ENCODE assay signal across 21 mouse cellular contexts in genomic region chr8:110779924-110780718, GRCm38 (mm10). TPM values are rescaled to one million over a fixed set of nuclear protein-coding genes. Genes with fewer than 3 reads are reported as not detected.
DNase-seq lines count a peak whose midpoint lies in the region; ATAC-seq and TF ChIP-seq lines count a peak whose summit lies in the region.
"Had no signal": no experiment of that assay in that cellular context is flagged by ENCODE, and none has a peak within 500 bp of the region (broad histone marks: within the 10 kb centered on the region; RNA-seq: fewer than 3 reads in every experiment).

No protein-coding gene starts in this region.

- no peak overlapping the region for H3K9ac ChIP-seq in intestine, embryonic 16.5 days (ENCODE audit: low read depth, low read length)
- no peak overlapping the region for H3K9ac ChIP-seq in intestine, embryonic 15.5 days
- no peak overlapping the region for H3K9ac ChIP-seq in liver, embryonic 12.5 days
- H3K9ac ChIP-seq: heart, embryonic 12.5 days; limb, embryonic 13.5 days; liver, postnatal 0 days had no signal

- H3K9me3 ChIP-seq in intestine, embryonic 16.5 days (ENCODE audit: control insufficient read depth, low read length) = no peaks in the 10 kb centered on the region
- H3K9me3 ChIP-seq in intestine, embryonic 15.5 days = no peaks in the 10 kb centered on the region
- H3K9me3 ChIP-seq in liver, embryonic 12.5 days (replicated peaks) = no peaks in the 10 kb centered on the region
- H3K9me3 ChIP-seq: heart, embryonic 12.5 days had no signal

- no peak overlapping the region for H3K27ac ChIP-seq in intestine, embryonic 16.5 days (ENCODE audit: low read length)
- no peak overlapping the region for H3K27ac ChIP-seq in intestine, embryonic 15.5 days
- no peak overlapping the region for H3K27ac ChIP-seq in liver, embryonic 12.5 days
- H3K27ac ChIP-seq: hindbrain, embryonic 10.5 days; layer of hippocampus, adult 2 months; left cerebral cortex, adult 2 months; limb, embryonic 13.5 days had no signal

- CTCF ChIA-PET in Patski (lab: Charles Lee) = interaction anchor here (0.8 to 1.9 kb wide), 2 partner anchors 16 to 30 kb away, joined by 3 to 5 read pairs; no protein-coding TSS in a partner anchor

- POLR2A ChIA-PET in Patski (lab: Charles Lee) = interaction anchor here (1.0 to 1.4 kb wide), 3 partner anchors 9 to 25 kb away, joined by 3 to 7 read pairs (median 3); partner anchors contain the start of gene Il34

- in situ Hi-C loops in Patski (cut with MboI; ENCODE audit: low pct_unique_long_range_greater_than_20kb) = loop anchor here (25.0 kb wide), 1 partner anchor 957 kb away; the partner anchor contains the start of gene Bcar1

- no peak for TF ChIP-seq CTCF in Patski (IDR thresholded peaks at IDR 0.05)

- no peaks in the 10 kb centered on the region for H3K4me1 ChIP-seq in intestine, embryonic 16.5 days (ENCODE audit: control insufficient read depth, insufficient read depth, low read length)
- H3K4me1 ChIP-seq in intestine, embryonic 15.5 days (replicated peaks) = no peaks in the 10 kb centered on the region
- H3K4me1 ChIP-seq in liver, embryonic 12.5 days = no peaks in the 10 kb centered on the region
- H3K4me1 ChIP-seq: heart, embryonic 12.5 days; hindbrain, embryonic 10.5 days; limb, embryonic 13.5 days had no signal

- no peaks in the 10 kb centered on the region for H3K36me3 ChIP-seq in intestine, embryonic 16.5 days (ENCODE audit: control insufficient read depth, insufficient read depth, low read length)
- H3K36me3 ChIP-seq in intestine, embryonic 15.5 days = no peaks in the 10 kb centered on the region
- H3K36me3 ChIP-seq in liver, embryonic 12.5 days = no peaks in the 10 kb centered on the region
- H3K36me3 ChIP-seq: heart, embryonic 12.5 days; hindbrain, embryonic 10.5 days; limb, embryonic 13.5 days had no signal

- no peak overlapping the region for H3K4me3 ChIP-seq in intestine, embryonic 16.5 days (ENCODE audit: low read length)
- H3K4me3 ChIP-seq in intestine, embryonic 15.5 days (replicated peaks) = no peak overlapping the region
- H3K4me3 ChIP-seq in liver, embryonic 12.5 days = no peak overlapping the region
- H3K4me3 ChIP-seq: heart, embryonic 12.5 days; hindbrain, embryonic 10.5 days; layer of hippocampus, adult 2 months; left cerebral cortex, adult 2 months; limb, embryonic 13.5 days had no signal

- no peaks in the 10 kb centered on the region for H3K27me3 ChIP-seq in intestine, embryonic 16.5 days (replicated peaks; ENCODE audit: control insufficient read depth, insufficient read depth, low read length)
- H3K27me3 ChIP-seq in intestine, embryonic 15.5 days (replicated peaks) = no peaks in the 10 kb centered on the region
- H3K27me3 ChIP-seq in Patski = no peaks in the 10 kb centered on the region
- H3K27me3 ChIP-seq in liver, embryonic 12.5 days (replicated peaks) = no peaks in the 10 kb centered on the region
- H3K27me3 ChIP-seq: heart, embryonic 12.5 days; limb, embryonic 13.5 days had no signal

- ATAC-seq in intestine, embryonic 16.5 days = 0 out of 2 replicates have a peak, but pooled peaks have one; percentile 21
- ATAC-seq in intestine, embryonic 15.5 days = no peak
- peak; percentile 74 for ATAC-seq in Patski
- ATAC-seq in liver, embryonic 12.5 days = no peak
- ATAC-seq: forebrain, embryonic 16.5 days; liver, postnatal 0 days; midbrain, embryonic 16.5 days had no signal

- peak; percentile 22 for DNase-seq in lung, postnatal 10 days
- no peak for DNase-seq in lung, postnatal 36 days
- DNase-seq in Patski (ENCODE audit: low read depth, low spot score) = peak; percentile 38
- DNase-seq in embryo, embryonic 10 days (ENCODE audit: low spot score) = no peak
- DNase-seq: adrenal gland, adult 8-10 months; cerebellum, adult 8-10 months; gastrocnemius, postnatal 25 days; liver, postnatal 0 days; right cerebral cortex, postnatal 4 days; thymus, adult 2 months had no signal

- 69% methylated on average over 13 of the region's 13 CpGs for WGBS in intestine, embryonic 16.5 days
- 65% methylated on average over 13 of the region's 13 CpGs for WGBS in intestine, embryonic 15.5 days
- 64% methylated on average over 13 of the region's 13 CpGs for WGBS in liver, embryonic 12.5 days (ENCODE audit: insufficient replicate concordance)

- H3K4me2 ChIP-seq in intestine, embryonic 16.5 days (ENCODE audit: low read depth, low read length) = no peak overlapping the region
- no peak overlapping the region for H3K4me2 ChIP-seq in intestine, embryonic 15.5 days (replicated peaks)
- no peak overlapping the region for H3K4me2 ChIP-seq in liver, embryonic 12.5 days
- H3K4me2 ChIP-seq: heart, embryonic 12.5 days; limb, embryonic 13.5 days had no signal

RNA-seq across cellular contexts. Expression of gene Il34, which starts 25.6 kb away (rescaled TPM):
- 2.0 and 2.4 TPM in 2 replicates for polyA plus RNA-seq in intestine, embryonic 16.5 days (2015; fragmentation: Nextera tagmentation; extraction: Ambion mirVana)
- polyA plus RNA-seq in intestine, embryonic 15.5 days (2015; fragmentation: Nextera tagmentation; extraction: Ambion mirVana) = 1.1 and 2.6 TPM in 2 replicates
- 35.6 TPM for polyA plus RNA-seq in Patski (2021)
- not detected in 2 replicates for polyA plus RNA-seq in liver, embryonic 12.5 days (2016; fragmentation: Nextera tagmentation; extraction: Ambion mirVana)
- polyA plus RNA-seq: neural tube, embryonic 11.5 days had no signal

RNA-seq across cellular contexts. Expression of gene Mtss1l, which starts 58.8 kb away (rescaled TPM):
- polyA plus RNA-seq in intestine, embryonic 16.5 days (2015; fragmentation: Nextera tagmentation; extraction: Ambion mirVana) = 3.3 and 4.0 TPM in 2 replicates
- polyA plus RNA-seq in intestine, embryonic 15.5 days (2015; fragmentation: Nextera tagmentation; extraction: Ambion mirVana) = 8.0 and 9.6 TPM in 2 replicates
- 17.4 TPM for polyA plus RNA-seq in Patski (2021)
- 3.7 and 3.9 TPM in 2 replicates for polyA plus RNA-seq in liver, embryonic 12.5 days (2016; fragmentation: Nextera tagmentation; extraction: Ambion mirVana)

Comparison
In these comparisons a context has a peak if more than half of its experiments do, and no peak if none do; other contexts are left out.
1. ATAC-seq: peak in intestine, embryonic 16.5 days (single experiment) and Patski (single experiment); none in intestine, embryonic 15.5 days (single experiment) and liver, embryonic 12.5 days (single experiment).
2. DNase-seq: peak in lung, postnatal 10 days (single experiment) and Patski (single experiment); none in lung, postnatal 36 days (single experiment) and embryo, embryonic 10 days (single experiment).
3. RNA of gene Il34, which starts 25.6 kb away (polyA plus RNA-seq): 35.6 TPM in Patski (single experiment); 2.0 to 2.4 TPM in intestine, embryonic 16.5 days, 1.1 to 2.6 TPM in intestine, embryonic 15.5 days and not detected in liver, embryonic 12.5 days; every median in the first group is over 10 times any median in the second.